Mouse (Mus musculus): Measurements from ENCODE around the gene Olfr530. TPM values are rescaled to one million over a fixed set of nuclear protein-coding genes. Genes with fewer than 3 reads are reported as not detected.

Gene Olfr530
- total and polyA plus RNA-seq, 3 experiments = not detected

- Histone ChIP-seq H3K4me1 (ENCODE audit: control insufficient read depth in 1 of 2, insufficient read depth in 2 of 2, low read length in 2 of 2) (no peaks in the 10 kb centered on the region), H3K36me3 (ENCODE audit: control insufficient read depth in 1 of 2, insufficient read depth in 2 of 2, low read length in 2 of 2) (no peaks in the 10 kb centered on the region), H3K4me3 (ENCODE audit: control insufficient read depth in 1 of 2, insufficient read depth in 1 of 2, low read depth in 2 of 2, low read length in 2 of 2) (no peak within 1 kb of the TSS), H3K9ac (ENCODE audit: control insufficient read depth, low read depth, low read length, poor library complexity, severe bottlenecking) (no peak within 1 kb of the TSS), H3K9me3 (replicated peaks; ENCODE audit: insufficient read depth, low read length) (no peaks in the 10 kb centered on the region), H3K27me3 (ENCODE audit: control insufficient read depth in 1 of 2, insufficient read depth in 2 of 2, low read length in 2 of 2) (no peaks in the 10 kb centered on the region), H3K27ac (ENCODE audit: control insufficient read depth, low read depth, low read length) (no peak within 1 kb of the TSS), H3K79me2 (ENCODE audit: control insufficient read depth, insufficient read depth, low read length, poor library complexity) (no peaks in the 10 kb centered on the region)
- DNase-seq (ENCODE audit: low read depth, low spot score) = no peak
- TF ChIP-seq CHD1 (IDR thresholded peaks at IDR 0.05; ENCODE audit: low read depth, low read length) = no peak
- TF ChIP-seq NELFE (IDR thresholded peaks at IDR 0.05; ENCODE audit: low read depth, low read length) = no peak
- no peak for TF ChIP-seq POLR2AphosphoS2 (IDR thresholded peaks at IDR 0.05; ENCODE audit: low read length)
- TF ChIP-seq TCF12 (IDR thresholded peaks at IDR 0.05; ENCODE audit: low read depth, low read length) = no peak
- no peak for TF ChIP-seq MYC (IDR thresholded peaks at IDR 0.05; ENCODE audit: low read depth, low read length)
- no peak for TF ChIP-seq ELF1 (IDR thresholded peaks at IDR 0.05; ENCODE audit: low read depth, low read length)
- no peak for TF ChIP-seq ZNF384 (IDR thresholded peaks at IDR 0.05; ENCODE audit: low read depth, low read length)
- no peak for TF ChIP-seq CTCF (IDR thresholded peaks at IDR 0.05 in 2 of 3, conservative IDR thresholded peaks at IDR 0.05 in 1 of 3; ENCODE audit: control insufficient read depth in 1 of 3, insufficient read depth in 1 of 3, low read depth in 2 of 3, low read length in 3 of 3, poor library complexity in 1 of 3, severe bottlenecking in 1 of 3)
- no peak for TF ChIP-seq UBTF (IDR thresholded peaks at IDR 0.05; ENCODE audit: borderline replicate concordance, insufficient read depth, low read depth, low read length)
- TF ChIP-seq USF1 (IDR thresholded peaks at IDR 0.05; ENCODE audit: low read depth, low read length) = no peak
- TF ChIP-seq KAT2A (conservative IDR thresholded peaks at IDR 0.05; ENCODE audit: low read depth, low read length) = no peak
- no peak for TF ChIP-seq SIN3A (IDR thresholded peaks at IDR 0.05; ENCODE audit: low read length)
- no peak for TF ChIP-seq MXI1 (IDR thresholded peaks at IDR 0.05; ENCODE audit: low read depth, low read length)
- no peak for TF ChIP-seq TAL1 (IDR thresholded peaks at IDR 0.05; ENCODE audit: low read length)
- no peak for TF ChIP-seq GATA1 (IDR thresholded peaks at IDR 0.05; ENCODE audit: low read depth, low read length)
- no peak for TF ChIP-seq TBP (IDR thresholded peaks at IDR 0.05; ENCODE audit: low read depth, low read length)
- no peak for TF ChIP-seq GABPA (IDR thresholded peaks at IDR 0.05; ENCODE audit: low read depth, low read length)
- TF ChIP-seq NRF1 (IDR thresholded peaks at IDR 0.05; ENCODE audit: insufficient read depth, low read depth, low read length, poor library complexity, severe bottlenecking) = no peak
- TF ChIP-seq ETS1 (IDR thresholded peaks at IDR 0.05; ENCODE audit: low read depth, low read length) = no peak
Observed at GRCm38 (mm10) chr7:140402818-140403217, 26.7 kb upstream of the Olfr530 start, which contains the start of gene Olfr531. TSS of gene Olfr531 (minus strand) at chr7:140402918.

DNA sequence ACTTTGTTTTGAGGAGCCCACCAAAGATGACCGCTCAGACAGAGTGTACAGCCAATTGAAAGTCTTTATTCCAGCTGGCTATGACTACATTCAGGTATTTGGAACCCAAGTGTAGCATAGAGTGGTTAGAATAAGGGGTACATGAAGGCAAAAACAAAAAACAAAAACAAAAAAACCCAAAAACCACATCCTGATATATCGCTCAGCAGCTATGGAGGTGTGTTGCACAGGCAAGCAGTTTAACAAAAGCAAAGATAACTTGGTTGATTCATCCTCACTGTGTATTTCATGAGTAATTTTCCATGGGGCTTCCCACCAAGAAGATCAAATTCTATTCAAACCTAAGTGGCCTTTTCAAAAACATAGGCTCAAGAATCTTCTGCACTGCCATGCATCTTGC is 780 bp upstream of the Olfr530 start:
- no peaks in the 10 kb centered on the region for H3K4me1 ChIP-seq (ENCODE audit: control insufficient read depth in 1 of 2, insufficient read depth in 2 of 2, low read length in 2 of 2)
- DNase-seq (ENCODE audit: low read depth, low spot score) = no peak
- no peak overlapping the region for H3K9ac ChIP-seq (ENCODE audit: control insufficient read depth, low read depth, low read length, poor library complexity, severe bottlenecking)
- no peaks in the 10 kb centered on the region for H3K9me3 ChIP-seq (replicated peaks; ENCODE audit: insufficient read depth, low read length)
- no peaks in the 10 kb centered on the region for H3K27me3 ChIP-seq (ENCODE audit: control insufficient read depth in 1 of 2, insufficient read depth in 2 of 2, low read length in 2 of 2)
- no peaks in the 10 kb centered on the region for H3K36me3 ChIP-seq (ENCODE audit: control insufficient read depth in 1 of 2, insufficient read depth in 2 of 2, low read length in 2 of 2)
- H3K79me2 ChIP-seq (ENCODE audit: control insufficient read depth, insufficient read depth, low read length, poor library complexity) = no peaks in the 10 kb centered on the region
- TF ChIP-seq POLR2AphosphoS5 (IDR thresholded peaks at IDR 0.05; ENCODE audit: borderline replicate concordance, low read depth, low read length) = no peak
- TF ChIP-seq HCFC1 (IDR thresholded peaks at IDR 0.05; ENCODE audit: low read depth, low read length) = no peak
- no peak for TF ChIP-seq SIN3A (IDR thresholded peaks at IDR 0.05; ENCODE audit: low read length)
- no peak for TF ChIP-seq UBTF (IDR thresholded peaks at IDR 0.05; ENCODE audit: borderline replicate concordance, insufficient read depth, low read depth, low read length)
- no peak for TF ChIP-seq CHD1 (IDR thresholded peaks at IDR 0.05; ENCODE audit: low read depth, low read length)
- no peak for TF ChIP-seq ELF1 (IDR thresholded peaks at IDR 0.05; ENCODE audit: low read depth, low read length)
- no peak for TF ChIP-seq CTCF (IDR thresholded peaks at IDR 0.05 in 2 of 3, conservative IDR thresholded peaks at IDR 0.05 in 1 of 3; ENCODE audit: control insufficient read depth in 1 of 3, insufficient read depth in 1 of 3, low read depth in 2 of 3, low read length in 3 of 3, poor library complexity in 1 of 3, severe bottlenecking in 1 of 3)
- TF ChIP-seq TCF12 (IDR thresholded peaks at IDR 0.05; ENCODE audit: low read depth, low read length) = no peak
- TF ChIP-seq CHD2 (IDR thresholded peaks at IDR 0.05; ENCODE audit: low read length) = no peak
- TF ChIP-seq E2F4 (IDR thresholded peaks at IDR 0.05; ENCODE audit: borderline replicate concordance, low read depth, low read length) = no peak
- no peak for TF ChIP-seq MAFK (IDR thresholded peaks at IDR 0.05; ENCODE audit: borderline replicate concordance, low read depth, low read length)
- H3K27ac ChIP-seq (ENCODE audit: control insufficient read depth, low read depth, low read length) = no peak overlapping the region
- H3K4me3 ChIP-seq (ENCODE audit: control insufficient read depth in 1 of 2, insufficient read depth in 1 of 2, low read depth in 2 of 2, low read length in 2 of 2) = no peak overlapping the region

All from MEL (cell line).